Mouse (Mus musculus): ENCODE measurements at regions not wholly inside any gene's neighbourhood (a gene's known extent, or its start where the extent isn't known, plus 50 kb on each side); places are given as distances from the start of the nearest gene placed in this dataset.

DNA sequence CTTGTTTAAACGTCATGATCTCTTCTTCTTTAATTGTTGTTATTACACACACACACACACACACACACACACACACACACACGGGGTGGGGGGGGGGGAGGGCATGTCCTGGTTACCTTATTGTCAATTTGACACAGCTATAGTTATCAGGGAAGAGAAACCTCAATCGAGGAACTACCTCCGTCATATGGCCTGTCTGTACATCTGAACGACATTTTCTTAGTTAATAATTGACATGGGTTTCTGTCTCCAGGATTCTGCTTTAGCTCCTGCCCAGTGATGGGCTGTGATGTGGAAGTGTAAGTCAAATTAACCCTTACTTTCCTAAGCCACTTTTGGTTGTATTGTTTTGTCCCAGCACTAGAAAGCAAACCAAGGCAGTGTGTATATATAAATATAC, 220.0 kb upstream of the Dkk2 start:
- Histone ChIP-seq H3K4me1 (ENCODE audit: control insufficient read depth, insufficient read depth, low read length) (peaks cover 4% of the 10 kb centered on the region; the same call in 1 of the 2 replicates), H3K4me3 (replicated peaks; ENCODE audit: extremely low read depth, low read depth, low read length) (no peak overlapping the region)
- DNase-seq, result no peak
- 41% methylated on average over 5 of the region's 5 CpGs for WGBS
- TF ChIP-seq CTCF (IDR thresholded peaks at IDR 0.05; ENCODE audit: insufficient read depth, low read length), result no peak
- TF ChIP-seq POLR2A (IDR thresholded peaks at IDR 0.05; ENCODE audit: borderline replicate concordance, extremely low read depth, low read depth, low read length), result no peak

GRCm38 (mm10) chr3:131867266-131867665, 217.8 kb upstream of the Dkk2 start:
- DNase-seq, result no peak
- WGBS, result 90% methylated on average over 3 of the region's 3 CpGs
- Histone ChIP-seq H3K4me1 (ENCODE audit: control insufficient read depth, insufficient read depth, low read length) (peaks cover 4% of the 10 kb centered on the region; the same call in 1 of the 2 replicates), H3K4me3 (replicated peaks; ENCODE audit: extremely low read depth, low read depth, low read length) (no peak overlapping the region)
- TF ChIP-seq POLR2A (IDR thresholded peaks at IDR 0.05; ENCODE audit: borderline replicate concordance, extremely low read depth, low read depth, low read length), result no peak

DNA sequence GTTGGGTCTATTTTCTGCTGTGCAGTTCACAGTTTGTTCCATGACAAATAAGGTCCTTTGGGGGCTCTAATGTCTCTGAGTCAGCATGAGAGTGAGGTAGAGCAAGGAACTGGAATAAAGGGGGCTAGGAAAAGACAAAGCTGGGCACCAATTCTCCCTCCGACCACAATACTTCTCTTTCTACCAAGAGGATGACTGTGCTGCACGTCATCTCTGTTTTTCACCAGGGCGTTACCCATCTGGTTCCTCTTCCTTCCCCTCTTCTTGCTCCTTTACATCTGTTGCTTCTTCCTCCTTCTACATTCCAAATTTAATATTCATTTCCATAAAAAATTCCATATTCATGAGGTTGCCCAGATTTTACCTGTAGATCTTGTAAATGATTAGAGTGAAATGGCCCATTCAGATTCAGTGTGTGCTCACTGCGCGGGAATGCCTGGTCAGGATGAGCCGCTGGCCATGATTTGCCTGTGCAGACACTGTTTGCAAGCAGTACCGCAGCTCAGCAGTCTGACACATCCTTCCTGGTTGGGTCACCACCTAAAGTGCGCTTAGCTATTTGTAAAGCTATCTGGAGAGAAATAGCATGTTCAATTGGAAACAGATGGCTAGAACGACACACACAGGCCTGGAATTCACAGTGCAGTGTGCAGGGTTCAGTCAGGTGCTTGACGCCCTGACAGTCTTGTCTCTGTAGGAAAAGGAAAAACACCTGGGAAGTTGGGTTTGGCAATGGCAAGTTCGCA, 216.7 kb upstream of the Dkk2 start:
- no peak for TF ChIP-seq POLR2A (IDR thresholded peaks at IDR 0.05; ENCODE audit: borderline replicate concordance, extremely low read depth, low read depth, low read length)
- no peak for TF ChIP-seq CTCF (IDR thresholded peaks at IDR 0.05; ENCODE audit: insufficient read depth, low read length)
- Histone ChIP-seq H3K4me1 (ENCODE audit: control insufficient read depth, insufficient read depth, low read length) (peaks cover 4% of the 10 kb centered on the region; the same call in 1 of the 2 replicates), H3K4me3 (replicated peaks; ENCODE audit: extremely low read depth, low read depth, low read length) (no peak overlapping the region)
- DNase-seq, result no peak
- WGBS, result 72% methylated on average over 11 of the region's 11 CpGs

GRCm38 (mm10) chr3:131869306-131869705, 215.8 kb upstream of the Dkk2 start:
- 35% methylated on average over 4 of the region's 4 CpGs for WGBS

DNA sequence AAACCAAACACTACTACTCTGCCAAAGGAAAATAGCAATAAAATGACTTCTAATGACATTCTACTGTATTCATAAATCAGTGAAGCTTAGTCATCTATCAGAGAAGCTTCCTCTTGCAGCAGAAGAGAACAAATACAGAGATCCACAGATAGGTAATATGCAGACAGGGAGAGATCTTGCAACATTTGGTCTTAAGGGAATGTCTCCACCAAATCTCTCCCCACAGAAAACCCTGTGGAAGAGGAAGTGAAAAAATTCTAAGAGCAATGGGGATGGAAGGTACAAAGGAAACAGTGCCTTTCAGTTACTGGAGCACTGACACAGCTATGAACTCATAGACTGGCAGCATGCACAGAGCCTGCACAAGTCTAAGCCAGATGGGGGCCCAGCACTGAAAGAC, 202.4 kb upstream of the Dkk2 start:
- Histone ChIP-seq H3K4me3 (replicated peaks; ENCODE audit: extremely low read depth, low read depth, low read length) (no peak overlapping the region), H3K4me1 (ENCODE audit: control insufficient read depth, insufficient read depth, low read length) (no peaks in the 10 kb centered on the region)
- DNase-seq, result no peak
- TF ChIP-seq POLR2A (IDR thresholded peaks at IDR 0.05; ENCODE audit: borderline replicate concordance, extremely low read depth, low read depth, low read length) (no peak), CTCF (IDR thresholded peaks at IDR 0.05; ENCODE audit: insufficient read depth, low read length) (no peak)

More at GRCm38 (mm10) chr3:131869306-131869705, 215.8 kb upstream of the Dkk2 start:
- TF ChIP-seq POLR2A (IDR thresholded peaks at IDR 0.05; ENCODE audit: borderline replicate concordance, extremely low read depth, low read depth, low read length) (no peak), CTCF (IDR thresholded peaks at IDR 0.05; ENCODE audit: insufficient read depth, low read length) (no peak)
- no peak for DNase-seq
- Histone ChIP-seq H3K4me3 (replicated peaks; ENCODE audit: extremely low read depth, low read depth, low read length) (no peak overlapping the region), H3K4me1 (ENCODE audit: control insufficient read depth, insufficient read depth, low read length) (peaks cover 4% of the 10 kb centered on the region; the same call in 1 of the 2 replicates)

GRCm38 (mm10) chr3:131886470-131886869, 198.6 kb upstream of the Dkk2 start:
- Histone ChIP-seq H3K4me3 (replicated peaks; ENCODE audit: extremely low read depth, low read depth, low read length) (no peak overlapping the region), H3K4me1 (ENCODE audit: control insufficient read depth, insufficient read depth, low read length) (no peaks in the 10 kb centered on the region)
- 83% methylated on average over 5 of the region's 5 CpGs for WGBS
- no peak for DNase-seq
- no peak for TF ChIP-seq POLR2A (IDR thresholded peaks at IDR 0.05; ENCODE audit: borderline replicate concordance, extremely low read depth, low read depth, low read length)
- TF ChIP-seq CTCF (IDR thresholded peaks at IDR 0.05; ENCODE audit: insufficient read depth, low read length), result peak; percentile 40; the same call in 1 of the 2 replicates

- H3K4me1 ChIP-seq (ENCODE audit: control insufficient read depth, insufficient read depth, low read length), result no peaks in the 10 kb centered on the region
- TF ChIP-seq CTCF (IDR thresholded peaks at IDR 0.05; ENCODE audit: insufficient read depth, low read length), result no peak
- TF ChIP-seq POLR2A (IDR thresholded peaks at IDR 0.05; ENCODE audit: borderline replicate concordance, extremely low read depth, low read depth, low read length), result no peak
- 92% methylated on average over 8 of the region's 8 CpGs for WGBS
- no peak overlapping the region for H3K4me3 ChIP-seq (replicated peaks; ENCODE audit: extremely low read depth, low read depth, low read length)
- no peak for DNase-seq
Measured at GRCm38 (mm10) chr3:131886984-131887383, 198.1 kb upstream of the Dkk2 start.

DNA sequence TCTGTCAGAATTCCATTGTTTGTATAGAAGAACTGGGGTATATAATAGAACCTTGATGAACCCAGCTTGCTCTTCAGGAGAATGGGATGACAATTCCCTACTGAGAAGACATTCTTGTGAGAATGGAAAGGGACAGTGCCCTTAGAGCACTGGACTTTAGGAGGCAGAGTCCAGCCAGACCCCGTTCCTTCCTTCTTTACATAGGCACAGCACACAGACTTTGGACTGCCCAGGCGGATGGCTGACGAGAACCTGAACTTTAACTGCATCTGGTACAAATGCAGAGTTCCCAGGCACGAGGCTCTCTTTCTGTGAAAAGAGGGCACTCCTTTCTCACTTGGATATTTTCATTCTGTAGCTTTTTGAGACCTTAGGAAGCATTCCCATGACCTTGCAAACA, 197.4 kb upstream of the Dkk2 start:
- 78% methylated on average over 4 of the region's 4 CpGs for WGBS
- no peak for DNase-seq

DNA sequence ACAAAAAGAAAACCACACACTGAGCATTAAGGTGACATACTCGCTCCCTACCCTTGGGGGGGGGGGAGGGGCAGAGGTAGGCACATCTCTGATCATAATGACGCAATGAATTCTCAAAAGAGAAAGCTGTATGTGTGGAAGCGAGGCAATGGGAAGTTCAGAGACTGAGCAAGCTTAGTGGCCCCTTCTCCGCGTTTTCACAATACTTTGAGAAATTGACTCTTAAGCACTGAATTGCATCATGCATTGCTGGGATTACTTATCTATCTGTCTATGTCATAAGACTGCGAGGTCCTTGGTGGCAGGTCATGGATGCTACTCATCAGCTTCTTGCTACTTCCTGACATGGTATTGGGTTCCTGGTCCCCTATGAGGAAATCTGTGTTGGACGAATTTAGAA, 193.2 kb upstream of the Dkk2 start:
- Histone ChIP-seq H3K4me3 (replicated peaks; ENCODE audit: extremely low read depth, low read depth, low read length) (no peak overlapping the region), H3K4me1 (ENCODE audit: control insufficient read depth, insufficient read depth, low read length) (no peaks in the 10 kb centered on the region)
- no peak for TF ChIP-seq POLR2A (IDR thresholded peaks at IDR 0.05; ENCODE audit: borderline replicate concordance, extremely low read depth, low read depth, low read length)
- TF ChIP-seq CTCF (IDR thresholded peaks at IDR 0.05; ENCODE audit: insufficient read depth, low read length), result no peak
- DNase-seq, result no peak
- WGBS, result 78% methylated on average over 7 of the region's 7 CpGs

More for the DNA sequence above, 197.4 kb upstream of the Dkk2 start:
- H3K4me3 ChIP-seq (replicated peaks; ENCODE audit: extremely low read depth, low read depth, low read length), result no peak overlapping the region
- H3K4me1 ChIP-seq (ENCODE audit: control insufficient read depth, insufficient read depth, low read length), result no peaks in the 10 kb centered on the region
- no peak for TF ChIP-seq CTCF (IDR thresholded peaks at IDR 0.05; ENCODE audit: insufficient read depth, low read length)
- TF ChIP-seq POLR2A (IDR thresholded peaks at IDR 0.05; ENCODE audit: borderline replicate concordance, extremely low read depth, low read depth, low read length), result no peak
